Mouse (Mus musculus): ENCODE data around the gene Hipk1.

Gene Hipk1

GRCm38 (mm10) chr3:103718728-103719127 is 72.6 kb downstream of the Hipk1 start:
- no peak for DNase-seq (ENCODE audit: extremely low read depth, insufficient read length, low spot score)

- peak; percentile 48 for DNase-seq (ENCODE audit: extremely low read depth, insufficient read length, low spot score)
Observed at GRCm38 (mm10) chr3:103716774-103717760, 74.3 kb downstream of the Hipk1 start.

GRCm38 (mm10) chr3:103715762-103716693 is 75.3 kb downstream of the Hipk1 start:
- peak; percentile 53 for DNase-seq (ENCODE audit: extremely low read depth, insufficient read length, low spot score)

GRCm38 (mm10) chr3:103714942-103715341 is 76.4 kb downstream of the Hipk1 start:
- no peak for DNase-seq (ENCODE audit: extremely low read depth, insufficient read length, low spot score)

GRCm38 (mm10) chr3:103714236-103714875 is 77.0 kb downstream of the Hipk1 start:
- DNase-seq (ENCODE audit: extremely low read depth, insufficient read length, low spot score): no peak

- no peak for DNase-seq (ENCODE audit: extremely low read depth, insufficient read length, low spot score)
Observed at GRCm38 (mm10) chr3:103712196-103712595, 79.2 kb downstream of the Hipk1 start.

GRCm38 (mm10) chr3:103709470-103710040 is 81.8 kb downstream of the Hipk1 start:
- no peak for DNase-seq (ENCODE audit: extremely low read depth, insufficient read length, low spot score)

- no peak for DNase-seq (ENCODE audit: extremely low read depth, insufficient read length, low spot score)
Observed at GRCm38 (mm10) chr3:103705426-103705825, 85.9 kb downstream of the Hipk1 start.

- DNase-seq (ENCODE audit: extremely low read depth, insufficient read length, low spot score): no peak
Observed at GRCm38 (mm10) chr3:103704661-103705060, 86.7 kb downstream of the Hipk1 start.

GRCm38 (mm10) chr3:103696388-103696925 is 94.9 kb downstream of the Hipk1 start:
- DNase-seq (ENCODE audit: extremely low read depth, insufficient read length, low spot score): no peak

- DNase-seq (ENCODE audit: extremely low read depth, insufficient read length, low spot score): no peak
Observed at GRCm38 (mm10) chr3:103695556-103695955, 95.8 kb downstream of the Hipk1 start.

- DNase-seq (ENCODE audit: extremely low read depth, insufficient read length, low spot score): no peak
Observed at GRCm38 (mm10) chr3:103690506-103690905, 100.9 kb downstream of the Hipk1 start.
